Mouse (Mus musculus): ENCODE measurements around the gene Kcnma1.

DNA sequence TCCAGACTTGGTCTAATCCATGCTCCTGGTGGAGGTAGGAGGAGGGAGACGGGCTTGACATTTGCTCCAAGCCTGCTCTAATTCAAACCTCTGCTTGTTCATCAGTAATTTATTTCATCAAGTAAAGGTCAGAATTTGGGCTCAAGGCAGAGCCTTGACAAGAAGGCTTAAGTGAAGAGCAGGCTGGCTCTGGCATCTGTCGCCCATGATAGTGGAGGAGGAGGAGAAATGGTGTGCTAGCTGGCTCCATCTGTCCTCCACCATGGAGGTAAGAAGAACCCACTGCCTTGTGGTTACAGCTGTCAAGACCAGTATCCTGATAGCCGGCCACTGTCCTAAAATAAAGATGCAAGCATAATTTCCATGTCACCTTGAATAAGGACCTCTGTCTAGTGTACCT is 595.3 kb downstream of the Kcnma1 start:
- TF ChIP-seq CTCF (IDR thresholded peaks at IDR 0.05; ENCODE audit: borderline replicate concordance, control insufficient read depth, extremely low read depth, insufficient read depth, low read length, poor library complexity), result no peak
- TF ChIP-seq POLR2A (IDR thresholded peaks at IDR 0.05; ENCODE audit: control insufficient read depth, extremely low read depth, insufficient read depth, low read length, poor library complexity), result no peak
